Mouse (Mus musculus): ENCODE measurements around the gene Olfr691.
"Not testable (repeated sequence)": the region's sequence is repeated elsewhere in the genome, so short reads cannot be mapped to it uniquely, and the experiment has no call there.

Gene Olfr691

DNA sequence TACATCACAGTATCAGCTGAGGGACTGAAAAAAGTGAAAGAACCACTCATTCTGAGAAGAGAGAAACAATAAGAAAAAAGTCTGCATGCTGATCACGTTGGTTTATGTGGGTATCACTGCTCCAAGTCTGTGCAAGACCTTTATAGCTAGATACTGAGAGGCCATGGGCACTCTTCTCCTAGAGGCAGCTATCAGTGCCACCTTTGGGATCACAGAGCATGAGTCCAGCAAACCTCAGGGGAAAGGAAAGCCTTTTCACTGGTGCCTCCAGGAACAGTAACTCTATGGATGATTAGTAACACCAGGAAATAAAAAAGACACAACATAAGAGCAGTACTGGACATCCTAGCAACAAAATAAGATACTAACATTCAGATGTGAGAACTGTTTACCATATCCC lies at the start of gene Olfr691:
Olfr691 (minus strand) TSS at position 101 of the 400 bp plus-strand sequence.
- no peak for DNase-seq (ENCODE audit: extremely low read depth, low read depth, low spot score)

DNA sequence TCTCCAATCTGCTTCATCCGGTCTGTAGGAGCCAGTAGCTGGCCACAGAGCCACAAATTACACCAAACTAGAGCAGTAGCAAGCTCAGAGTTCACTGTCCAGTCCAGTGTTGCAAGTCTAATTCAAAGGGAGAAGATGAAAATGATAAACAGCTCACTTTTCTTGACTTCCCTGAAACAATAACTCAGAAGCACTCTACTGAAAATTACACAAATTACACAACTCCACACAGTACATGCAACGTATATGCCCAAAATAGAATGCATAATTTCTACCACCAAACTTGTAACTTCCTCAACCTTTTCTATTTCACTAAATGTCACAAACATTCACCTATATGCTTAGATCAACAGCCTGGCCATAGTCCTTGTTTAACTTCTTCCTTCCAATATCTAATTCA lies 48.2 kb upstream of the Olfr691 start:
- DNase-seq (ENCODE audit: extremely low read depth, low read depth, low spot score): no peak

DNA sequence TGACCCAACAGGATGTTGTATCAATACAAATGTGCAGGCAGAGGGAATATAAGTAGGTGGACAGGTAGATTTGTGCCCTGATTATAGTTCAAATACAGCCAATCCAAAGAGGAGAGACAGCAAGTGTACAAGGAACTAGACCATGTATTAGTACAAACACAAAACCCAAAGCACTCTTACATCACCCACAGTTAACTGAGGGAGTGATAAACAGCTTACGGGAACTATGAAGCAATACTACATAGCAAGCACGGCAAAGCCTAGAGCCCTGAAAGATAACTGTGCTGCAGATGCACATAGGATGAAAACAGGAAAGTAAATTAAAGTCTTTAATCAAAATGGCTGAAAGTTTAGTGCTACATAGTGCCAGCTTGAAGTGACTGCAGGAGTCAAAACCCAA lies 45.6 kb upstream of the Olfr691 start:
- no peak for DNase-seq (ENCODE audit: extremely low read depth, low read depth, low spot score)

GRCm38 (mm10) chr7:105380329-105380728 lies 38.3 kb upstream of the Olfr691 start:
- no peak for DNase-seq (ENCODE audit: extremely low read depth, low read depth, low spot score)

GRCm38 (mm10) chr7:105374866-105375265 lies 32.8 kb upstream of the Olfr691 start, which contains the start of gene Gm5901:
Gene Gm5901, plus strand, starts transcription at chr7:105375038.
- DNase-seq (ENCODE audit: extremely low read depth, low read depth, low spot score): no peak

DNA sequence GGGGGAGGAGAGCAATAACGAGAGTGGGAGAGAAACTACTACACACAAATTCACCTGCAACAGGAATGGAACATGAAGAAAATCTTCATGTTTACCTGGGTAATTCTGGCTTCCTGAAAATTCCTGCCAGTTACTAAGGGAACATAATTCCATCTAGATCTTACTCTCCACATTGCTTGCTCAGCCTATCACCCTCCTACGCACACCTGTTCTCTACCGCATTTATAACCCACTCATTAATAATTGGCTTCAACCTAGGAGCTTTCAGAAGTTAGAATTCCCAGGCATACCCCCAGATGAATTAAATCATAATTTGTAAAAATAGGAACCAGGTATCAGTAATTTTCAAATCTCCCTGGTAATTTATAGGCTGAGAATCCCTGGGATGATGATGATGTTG lies 31.9 kb upstream of the Olfr691 start:
- no peak for DNase-seq (ENCODE audit: extremely low read depth, low read depth, low spot score)

DNA sequence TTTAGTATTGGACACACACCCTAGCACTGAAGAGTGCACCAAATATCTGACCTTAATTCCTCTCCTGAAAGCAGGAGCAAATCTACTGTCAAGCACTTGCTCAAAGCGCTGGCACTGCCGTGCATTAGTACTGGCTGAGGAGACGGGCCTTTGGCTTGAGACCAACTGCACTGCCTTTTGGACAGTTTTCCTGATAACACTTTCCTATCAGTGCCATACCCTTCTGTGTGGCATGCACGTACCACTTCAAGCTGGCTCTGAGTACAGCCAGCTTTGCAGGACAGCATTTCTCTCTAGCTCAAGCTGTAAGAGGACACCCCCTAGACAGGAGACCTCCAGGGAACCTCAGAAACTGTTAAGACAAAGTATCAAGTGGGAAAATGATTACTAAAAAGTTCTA lies 31.4 kb upstream of the Olfr691 start:
- no peak for DNase-seq (ENCODE audit: extremely low read depth, low read depth, low spot score)

GRCm38 (mm10) chr7:105372912-105373311 lies 30.8 kb upstream of the Olfr691 start:
- no peak for DNase-seq (ENCODE audit: extremely low read depth, low read depth, low spot score)

- DNase-seq (ENCODE audit: extremely low read depth, low read depth, low spot score): no peak
These were observed 26.5 kb upstream of the Olfr691 start for GRCm38 (mm10) chr7:105368521-105368920.

DNA sequence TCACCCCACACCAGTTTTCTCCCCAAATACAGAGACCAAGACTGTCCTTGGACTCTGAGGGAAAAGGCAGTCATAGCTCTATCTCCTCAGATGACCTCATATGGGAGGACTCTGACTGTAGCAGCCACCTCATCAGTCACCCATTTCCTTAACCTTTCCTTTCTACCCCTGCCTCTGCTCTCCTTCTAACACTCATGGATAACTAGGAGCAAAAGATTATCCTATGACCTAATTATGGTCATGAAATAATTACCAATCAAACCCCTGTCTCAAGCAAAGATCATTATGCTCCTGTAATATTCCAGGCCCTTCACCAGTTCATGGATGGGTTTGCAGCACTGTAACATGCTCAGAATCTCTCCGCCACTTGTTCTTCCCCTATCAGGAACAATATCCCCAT lies 25.9 kb upstream of the Olfr691 start, which contains the start of gene Olfr692:
Olfr692 (plus strand) TSS at position 301 of the 400 bp plus-strand sequence.
- DNase-seq (ENCODE audit: extremely low read depth, low read depth, low spot score): no peak

DNA sequence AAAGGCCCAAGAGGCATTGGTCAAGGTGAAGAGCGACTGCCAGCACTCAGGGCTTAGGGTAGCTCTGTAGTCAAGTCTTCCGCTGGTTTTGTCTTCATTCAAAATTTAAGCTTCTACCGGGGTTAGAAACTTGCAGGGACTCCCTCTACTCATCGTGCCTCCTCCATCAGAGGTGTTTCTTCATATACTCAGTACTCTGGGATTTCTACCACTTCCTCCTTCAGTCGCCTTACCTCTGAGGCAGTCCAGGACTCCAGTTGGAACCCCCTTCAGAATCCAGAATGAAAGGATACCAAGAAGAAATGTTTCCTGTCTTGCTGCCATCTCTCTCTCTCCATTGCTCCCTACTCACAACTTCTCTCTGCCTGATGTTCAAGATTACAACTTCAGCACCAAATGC lies 25.2 kb upstream of the Olfr691 start:
- DNase-seq (ENCODE audit: extremely low read depth, low read depth, low spot score): no peak

GRCm38 (mm10) chr7:105361713-105362112 lies 19.6 kb upstream of the Olfr691 start:
- no peak for DNase-seq (ENCODE audit: extremely low read depth, low read depth, low spot score)

GRCm38 (mm10) chr7:105356487-105356886 lies 14.4 kb upstream of the Olfr691 start:
- not testable (repeated sequence) for DNase-seq (ENCODE audit: extremely low read depth, low read depth, low spot score)

DNA sequence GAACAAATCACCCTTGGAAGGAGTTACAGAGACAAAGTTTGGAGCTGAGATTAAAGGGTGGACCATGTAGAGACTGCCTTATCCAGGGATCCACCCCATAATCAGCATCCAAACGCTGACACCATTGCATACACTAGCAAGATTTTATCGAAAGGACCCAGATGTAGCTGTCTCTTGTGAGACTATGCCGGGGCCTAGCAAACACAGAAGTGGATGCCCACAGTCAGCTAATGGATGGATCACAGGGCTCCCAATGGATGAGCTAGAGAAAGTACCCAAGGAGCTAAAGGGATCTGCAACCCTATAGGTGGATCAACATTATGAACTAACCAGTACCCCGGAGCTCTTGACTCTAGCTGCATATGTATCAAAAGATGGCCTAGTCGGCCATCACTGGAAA lies 14.0 kb upstream of the Olfr691 start:
- DNase-seq (ENCODE audit: extremely low read depth, low read depth, low spot score): not testable (repeated sequence)

DNA sequence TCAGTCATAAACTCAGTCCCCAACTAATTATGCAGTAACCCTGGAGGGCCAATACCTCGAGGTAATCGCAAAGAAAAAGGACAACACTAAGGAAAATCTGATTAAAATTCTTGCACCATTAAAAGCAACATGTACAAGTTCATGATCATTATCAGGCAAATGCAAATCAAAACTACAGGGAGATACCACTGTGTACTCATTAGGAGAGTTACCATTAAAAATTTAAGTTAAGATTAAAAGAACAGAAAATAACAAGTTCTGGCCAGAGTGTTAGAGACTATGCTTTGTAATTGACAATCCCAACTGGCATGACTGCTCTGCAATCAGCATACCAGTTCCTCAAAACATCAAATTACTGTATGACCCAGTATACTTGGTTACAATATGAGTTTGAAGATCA lies 682 bp upstream of the Olfr691 start:
- DNase-seq (ENCODE audit: extremely low read depth, low read depth, low spot score): no peak

- no peak for DNase-seq (ENCODE audit: extremely low read depth, low read depth, low spot score)
These were observed 8.1 kb downstream of the Olfr691 start, which contains the start of gene Olfr690 for GRCm38 (mm10) chr7:105334004-105334403. Gene Olfr690, minus strand, starts transcription at chr7:105334104.

GRCm38 (mm10) chr7:105325302-105325701 lies 16.8 kb downstream of the Olfr691 start:
- DNase-seq (ENCODE audit: extremely low read depth, low read depth, low spot score): no peak

GRCm38 (mm10) chr7:105310865-105311264 lies 31.2 kb downstream of the Olfr691 start, which contains the start of gene Olfr689:
Gene Olfr689, plus strand, starts transcription at chr7:105311165.
- DNase-seq (ENCODE audit: extremely low read depth, low read depth, low spot score): no peak

GRCm38 (mm10) chr7:105290051-105290450 lies 52.0 kb downstream of the Olfr691 start:
- no peak for DNase-seq (ENCODE audit: extremely low read depth, low read depth, low spot score)

DNA sequence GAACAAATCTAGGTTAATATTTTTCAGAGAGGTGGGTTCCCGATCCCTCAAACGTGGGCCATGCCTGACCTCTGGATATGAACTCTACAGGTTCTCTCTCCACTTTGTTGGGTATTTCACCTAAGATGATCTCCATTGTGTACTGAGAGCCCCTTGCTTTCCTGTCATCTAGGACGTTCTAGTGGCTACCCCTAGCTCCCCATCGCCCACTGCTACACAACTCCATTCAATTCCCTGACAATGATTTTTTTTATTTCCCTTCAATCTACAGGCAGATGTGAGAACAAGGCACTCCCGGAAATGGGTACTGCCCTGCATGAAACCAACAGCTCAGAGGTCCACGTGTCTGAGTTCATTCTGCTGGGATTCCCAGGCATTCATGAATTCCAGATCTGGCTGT lies 54.3 kb downstream of the Olfr691 start, which contains the start of gene Olfr688:
Olfr688 (plus strand) TSS at position 301 of the 400 bp plus-strand sequence.
- DNase-seq (ENCODE audit: extremely low read depth, low read depth, low spot score): no peak

All from fat pad, adult 2 months (tissue).